Mouse (Mus musculus): ENCODE data around the gene Itga11.

Itga11 gene

DNA sequence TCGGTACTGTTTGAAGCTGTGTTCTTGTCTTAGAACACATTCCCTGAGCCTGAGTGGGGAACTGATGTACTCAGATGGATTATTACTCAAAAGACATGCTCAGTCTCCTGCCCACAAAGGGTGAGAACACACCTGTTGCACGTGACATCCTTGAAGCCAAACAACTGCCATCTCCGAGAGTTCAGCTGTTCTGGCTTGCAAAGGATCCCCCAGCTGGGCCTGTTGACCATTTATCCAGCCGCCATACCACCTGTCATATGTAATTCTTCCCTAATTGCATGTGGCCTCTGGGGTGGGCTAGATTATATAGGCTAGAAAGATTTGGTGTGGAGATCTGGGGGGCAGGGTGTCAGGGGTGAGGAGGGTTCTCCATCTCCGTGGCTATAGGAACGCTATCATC lies 143.2 kb downstream of the Itga11 start:
- DNase-seq: no peak

- DNase-seq: no peak
These were observed 144.2 kb downstream of the Itga11 start for GRCm38 (mm10) chr9:62821811-62822210.

GRCm38 (mm10) chr9:62825791-62826393 lies 148.3 kb downstream of the Itga11 start:
- DNase-seq: no peak

- DNase-seq: no peak
These were observed 148.8 kb downstream of the Itga11 start for GRCm38 (mm10) chr9:62826456-62826855.

DNA sequence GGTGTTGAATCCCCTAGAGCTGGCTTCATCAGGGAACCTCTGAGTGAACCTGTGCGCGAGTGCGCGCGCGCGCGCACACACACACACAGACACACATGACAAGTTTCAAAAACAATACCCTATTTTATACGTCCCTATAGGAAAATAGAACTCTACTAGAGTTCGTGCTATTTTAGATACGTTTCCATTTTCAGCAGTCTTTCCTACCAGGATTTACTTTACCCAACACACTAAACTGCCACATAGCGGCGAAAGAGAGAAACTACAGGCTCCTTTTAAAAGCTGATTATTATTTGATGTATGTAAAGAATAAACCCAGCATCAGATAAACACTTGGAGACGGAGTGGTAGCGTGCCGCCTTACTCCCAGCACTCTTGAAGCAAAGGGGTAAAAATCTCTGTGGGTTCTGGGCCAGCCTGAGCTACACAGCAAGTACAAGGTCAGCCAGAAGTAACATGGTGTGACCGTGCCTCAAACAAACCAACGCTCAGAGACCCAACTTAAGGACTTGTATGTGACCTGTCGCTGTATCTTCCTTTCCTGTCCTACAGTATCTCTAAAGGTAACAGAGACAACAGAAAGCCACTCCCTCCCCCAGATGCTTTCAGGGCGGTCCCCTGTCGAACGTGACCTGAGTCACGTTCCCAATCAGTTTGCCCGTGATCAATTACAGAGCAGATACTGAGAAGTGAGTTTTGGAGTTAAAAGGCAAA lies 150.5 kb downstream of the Itga11 start:
- DNase-seq: peak; percentile 48

- DNase-seq: peak; percentile 98
These were observed 151.0 kb downstream of the Itga11 start for GRCm38 (mm10) chr9:62828662-62829086.

GRCm38 (mm10) chr9:62829877-62830276 lies 152.3 kb downstream of the Itga11 start:
- no peak for DNase-seq

Data from kidney, postnatal 14 days (tissue).